Mouse (Mus musculus): Measurements from ENCODE around the gene Tjp3. TPM values are rescaled to one million over a fixed set of nuclear protein-coding genes. Genes with fewer than 3 reads are reported as not detected.
"Not testable (repeated sequence)": the region's sequence is repeated elsewhere in the genome, so short reads cannot be mapped to it uniquely, and the experiment has no call there.

Tjp3 gene
- polyA plus RNA-seq, 1 experiment from 2014 or later: 11.6 TPM

DNA sequence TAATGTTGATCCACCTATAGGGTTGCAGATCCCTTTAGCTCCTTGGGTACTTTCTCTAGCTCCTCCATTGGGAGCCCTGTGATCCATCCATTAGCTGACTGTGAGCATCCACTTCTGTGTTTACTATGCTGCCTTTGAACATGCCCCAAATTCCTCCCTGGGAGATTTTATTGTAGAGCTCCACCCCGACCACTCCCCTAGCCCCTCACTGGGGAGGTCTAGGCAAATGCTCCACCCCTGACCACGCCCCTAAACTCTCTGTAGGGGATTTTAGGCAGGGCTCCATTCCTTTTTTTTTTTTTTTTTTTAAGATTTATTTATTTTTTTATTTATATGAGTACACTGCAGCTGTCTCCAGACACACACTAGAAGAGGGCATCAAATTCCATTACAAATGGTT, 67.7 kb downstream of the Tjp3 start:
- ATAC-seq (ENCODE audit: low FRiP score, low TSS enrichment); H3K4me3 ChIP-seq (ENCODE audit: low read length); H3K4me2 ChIP-seq (replicated peaks; ENCODE audit: low read depth, low read length); H3K36me3 ChIP-seq (ENCODE audit: control insufficient read depth, insufficient read depth, low read length); H3K9me3 ChIP-seq (ENCODE audit: control insufficient read depth, low read length); H3K27me3 ChIP-seq (ENCODE audit: control insufficient read depth, insufficient read depth, low read length); H3K4me1 ChIP-seq (ENCODE audit: control insufficient read depth, insufficient read depth, low read length); H3K27ac ChIP-seq (ENCODE audit: low read depth, low read length); H3K9ac ChIP-seq (ENCODE audit: low read depth, low read length): not testable (repeated sequence)
- WGBS: 44% methylated on average over 2 of the region's 2 CpGs

Small RNAs within 50 kb of the gene (microRNA-seq; reads per million reads assigned to microRNA genes)
- gene Mir3057: 10.7 reads per million, percentile 28 among the genes with 10 or more reads in this experiment

Other genes with a start within 250 kb of the Tjp3 start
- gene Sgta, start 231.4 kb downstream of the Tjp3 start, polyA plus RNA-seq (2014; fragmentation: Nextera tagmentation; extraction: Ambion mirVana): 140 and 196 TPM in 2 replicates
- gene Thop1, start 221.5 kb downstream of the Tjp3 start, polyA plus RNA-seq (2014; fragmentation: Nextera tagmentation; extraction: Ambion mirVana): 50.6 and 58.9 TPM in 2 replicates
- gene Creb3l3, start 192.7 kb downstream of the Tjp3 start, polyA plus RNA-seq (2014; fragmentation: Nextera tagmentation; extraction: Ambion mirVana): 0.11 and 0.24 TPM in 2 replicates
- 187 and 208 TPM in 2 replicates for gene Map2k2, start 185.7 kb downstream of the Tjp3 start, polyA plus RNA-seq (2014; fragmentation: Nextera tagmentation; extraction: Ambion mirVana)
- 16.1 and 18.1 TPM in 2 replicates for gene Zbtb7a, start 156.4 kb downstream of the Tjp3 start, polyA plus RNA-seq (2014; fragmentation: Nextera tagmentation; extraction: Ambion mirVana)
- gene Pias4, start 123.7 kb downstream of the Tjp3 start, polyA plus RNA-seq (2014; fragmentation: Nextera tagmentation; extraction: Ambion mirVana): 45.3 and 48.4 TPM in 2 replicates
- gene Eef2, start 115.0 kb downstream of the Tjp3 start, polyA plus RNA-seq (2014; fragmentation: Nextera tagmentation; extraction: Ambion mirVana): 465 and 473 TPM in 2 replicates
- 45.7 and 58.0 TPM in 2 replicates for gene Dapk3, start 108.6 kb downstream of the Tjp3 start, polyA plus RNA-seq (2014; fragmentation: Nextera tagmentation; extraction: Ambion mirVana)
- gene 4930442H23Rik, start 107.7 kb downstream of the Tjp3 start, polyA plus RNA-seq (2014; fragmentation: Nextera tagmentation; extraction: Ambion mirVana): not detected in 2 replicates
- not detected in 2 replicates for gene Nmrk2, start 89.5 kb downstream of the Tjp3 start, polyA plus RNA-seq (2014; fragmentation: Nextera tagmentation; extraction: Ambion mirVana)
- gene Atcay, start 60.7 kb downstream of the Tjp3 start, polyA plus RNA-seq (2014; fragmentation: Nextera tagmentation; extraction: Ambion mirVana): 0.19 and 0.23 TPM in 2 replicates
- 4.5 and 4.7 TPM in 2 replicates for gene Zfr2, start 58.4 kb downstream of the Tjp3 start, polyA plus RNA-seq (2014; fragmentation: Nextera tagmentation; extraction: Ambion mirVana)
- 5.4 and 7.0 TPM in 2 replicates for gene Matk, start 38.6 kb downstream of the Tjp3 start, polyA plus RNA-seq (2014; fragmentation: Nextera tagmentation; extraction: Ambion mirVana)
- gene Mrpl54, start 24.6 kb downstream of the Tjp3 start, polyA plus RNA-seq (2014; fragmentation: Nextera tagmentation; extraction: Ambion mirVana): 240 and 276 TPM in 2 replicates
- 51.4 and 52.7 TPM in 2 replicates for gene Apba3, start 24.6 kb downstream of the Tjp3 start, polyA plus RNA-seq (2014; fragmentation: Nextera tagmentation; extraction: Ambion mirVana)
- 25.4 and 60.7 TPM in 2 replicates for gene Pip5k1c, start 1.4 kb upstream of the Tjp3 start, polyA plus RNA-seq (2014; fragmentation: Nextera tagmentation; extraction: Ambion mirVana)
- 21.4 and 29.6 TPM in 2 replicates for gene Cactin, start 29.5 kb upstream of the Tjp3 start, polyA plus RNA-seq (2014; fragmentation: Nextera tagmentation; extraction: Ambion mirVana)
- 8.7 and 10.1 TPM in 2 replicates for gene Tbxa2r, start 37.1 kb upstream of the Tjp3 start, polyA plus RNA-seq (2014; fragmentation: Nextera tagmentation; extraction: Ambion mirVana)
- 0.05 and 0.07 TPM in 2 replicates for gene Gipc3, start 51.7 kb upstream of the Tjp3 start, polyA plus RNA-seq (2014; fragmentation: Nextera tagmentation; extraction: Ambion mirVana)
- 115 and 119 TPM in 2 replicates for gene Hmg20b, start 58.9 kb upstream of the Tjp3 start, polyA plus RNA-seq (2014; fragmentation: Nextera tagmentation; extraction: Ambion mirVana)
- gene Mfsd12, start 65.9 kb upstream of the Tjp3 start, polyA plus RNA-seq (2014; fragmentation: Nextera tagmentation; extraction: Ambion mirVana): 4.1 and 4.6 TPM in 2 replicates
- gene 4930404N11Rik, start 74.2 kb upstream of the Tjp3 start, polyA plus RNA-seq (2014; fragmentation: Nextera tagmentation; extraction: Ambion mirVana): 0.14 and 0.30 TPM in 2 replicates
- 101 and 108 TPM in 2 replicates for gene Fzr1, start 86.9 kb upstream of the Tjp3 start, polyA plus RNA-seq (2014; fragmentation: Nextera tagmentation; extraction: Ambion mirVana)
- 59.2 and 73.9 TPM in 2 replicates for gene Dohh, start 92.8 kb upstream of the Tjp3 start, polyA plus RNA-seq (2014; fragmentation: Nextera tagmentation; extraction: Ambion mirVana)
- gene Gm48551, start 92.9 kb upstream of the Tjp3 start, polyA plus RNA-seq (2014; fragmentation: Nextera tagmentation; extraction: Ambion mirVana): 3.5 and 3.8 TPM in 2 replicates
- 0.61 and 1.5 TPM in 2 replicates for gene Gm48552, start 97.4 kb upstream of the Tjp3 start, polyA plus RNA-seq (2014; fragmentation: Nextera tagmentation; extraction: Ambion mirVana)
- 14.9 and 16.4 TPM in 2 replicates for gene Smim24, start 101.5 kb upstream of the Tjp3 start, polyA plus RNA-seq (2014; fragmentation: Nextera tagmentation; extraction: Ambion mirVana)
- 47.3 and 59.0 TPM in 2 replicates for gene Nfic, start 164.1 kb upstream of the Tjp3 start, polyA plus RNA-seq (2014; fragmentation: Nextera tagmentation; extraction: Ambion mirVana)
- gene Celf5, start 191.1 kb upstream of the Tjp3 start, polyA plus RNA-seq (2014; fragmentation: Nextera tagmentation; extraction: Ambion mirVana): 0.28 and 0.36 TPM in 2 replicates
- 59.1 and 76.6 TPM in 2 replicates for gene Ncln, start 204.8 kb upstream of the Tjp3 start, polyA plus RNA-seq (2014; fragmentation: Nextera tagmentation; extraction: Ambion mirVana)
- 0.41 and 0.54 TPM in 2 replicates for gene S1pr4, start 208.6 kb upstream of the Tjp3 start, polyA plus RNA-seq (2014; fragmentation: Nextera tagmentation; extraction: Ambion mirVana)
- gene Gna15, start 232.6 kb upstream of the Tjp3 start, polyA plus RNA-seq (2014; fragmentation: Nextera tagmentation; extraction: Ambion mirVana): 0.23 and 0.60 TPM in 2 replicates

Data from kidney, embryonic 14.5 days (tissue).